Mouse (Mus musculus): ENCODE results near the gene S1pr3. TPM values are rescaled to one million over a fixed set of nuclear protein-coding genes. Genes with fewer than 3 reads are reported as not detected.

The S1pr3 gene
- polyA plus RNA-seq, 1 experiment from 2014 or later: 50.4 TPM

- DNase-seq (ENCODE audit: extremely low spot score, low spot score): no peak
- Histone ChIP-seq H3K36me3 (replicated peaks) (peaks cover 4% of the 10 kb centered on the region; the same call in 1 of the 2 replicates), H3K4me3 (no peak overlapping the region), H3K9me3 (peaks cover 3% of the 10 kb centered on the region; the same call in 1 of the 2 replicates), H3K4me1 (peaks cover 7% of the 10 kb centered on the region), H3K27me3 (ENCODE audit: poor library complexity, severe bottlenecking) (no peaks in the 10 kb centered on the region), H3K27ac (no peak overlapping the region)
- 65% methylated on average over 3 of the region's 3 CpGs for WGBS
Measured at GRCm38 (mm10) chr13:51433371-51433770, 24.9 kb downstream of the S1pr3 start.

- Histone ChIP-seq H3K4me1 (peaks cover 7% of the 10 kb centered on the region), H3K36me3 (replicated peaks) (peaks cover 4% of the 10 kb centered on the region; the same call in 1 of the 2 replicates), H3K27me3 (ENCODE audit: poor library complexity, severe bottlenecking) (no peaks in the 10 kb centered on the region), H3K27ac (no peak overlapping the region), H3K9me3 (peaks cover 9% of the 10 kb centered on the region; the same call in 1 of the 2 replicates), H3K4me3 (no peak overlapping the region)
- WGBS: 71% methylated on average over 2 of the region's 2 CpGs
- no peak for DNase-seq (ENCODE audit: extremely low spot score, low spot score)
Measured at GRCm38 (mm10) chr13:51434460-51434859, 26.0 kb downstream of the S1pr3 start.

- peaks cover 4% of the 10 kb centered on the region; the same call in 1 of the 2 replicates for H3K36me3 ChIP-seq (replicated peaks)
Measured at GRCm38 (mm10) chr13:51435146-51435545, 26.7 kb downstream of the S1pr3 start.

GRCm38 (mm10) chr13:51437105-51438085 is 29.0 kb downstream of the S1pr3 start:
- peaks cover 9% of the 10 kb centered on the region; the same call in 1 of the 2 replicates for H3K9me3 ChIP-seq
- no peak overlapping the region for H3K4me3 ChIP-seq
- H3K4me1 ChIP-seq: peaks cover 7% of the 10 kb centered on the region
- 66% methylated on average over 14 of the region's 14 CpGs for WGBS
- H3K27ac ChIP-seq: no peak overlapping the region
- H3K36me3 ChIP-seq (replicated peaks): peaks cover 5% of the 10 kb centered on the region
- no peak for DNase-seq (ENCODE audit: extremely low spot score, low spot score)
- H3K27me3 ChIP-seq (ENCODE audit: poor library complexity, severe bottlenecking): no peaks in the 10 kb centered on the region

More at GRCm38 (mm10) chr13:51435146-51435545, 26.7 kb downstream of the S1pr3 start:
- no peaks in the 10 kb centered on the region for H3K27me3 ChIP-seq (ENCODE audit: poor library complexity, severe bottlenecking)
- no peak for DNase-seq (ENCODE audit: extremely low spot score, low spot score)
- H3K9me3 ChIP-seq: peaks cover 9% of the 10 kb centered on the region; the same call in 1 of the 2 replicates
- WGBS: 80% methylated on average over 2 of the region's 2 CpGs
- H3K4me3 ChIP-seq: no peak overlapping the region
- peaks cover 7% of the 10 kb centered on the region for H3K4me1 ChIP-seq
- H3K27ac ChIP-seq: no peak overlapping the region

GRCm38 (mm10) chr13:51442922-51443321 is 34.5 kb downstream of the S1pr3 start:
- 94% methylated on average over 8 of the region's 8 CpGs for WGBS
- H3K4me3 ChIP-seq: no peak overlapping the region
- H3K4me1 ChIP-seq: no peaks in the 10 kb centered on the region
- no peak for DNase-seq (ENCODE audit: extremely low spot score, low spot score)
- H3K27ac ChIP-seq: no peak overlapping the region
- H3K9me3 ChIP-seq: peaks cover 6% of the 10 kb centered on the region; the same call in 1 of the 2 replicates
- H3K27me3 ChIP-seq (ENCODE audit: poor library complexity, severe bottlenecking): no peaks in the 10 kb centered on the region
- H3K36me3 ChIP-seq (replicated peaks): peaks cover 9% of the 10 kb centered on the region

GRCm38 (mm10) chr13:51446550-51446949 is 38.1 kb downstream of the S1pr3 start:
- no peak overlapping the region for H3K4me3 ChIP-seq
- H3K4me1 ChIP-seq: no peaks in the 10 kb centered on the region
- no peak for DNase-seq (ENCODE audit: extremely low spot score, low spot score)
- no peak overlapping the region for H3K27ac ChIP-seq
- no peaks in the 10 kb centered on the region for H3K9me3 ChIP-seq
- no peaks in the 10 kb centered on the region for H3K27me3 ChIP-seq (ENCODE audit: poor library complexity, severe bottlenecking)
- WGBS: 89% methylated on average over 4 of the region's 4 CpGs
- peaks cover 9% of the 10 kb centered on the region for H3K36me3 ChIP-seq (replicated peaks)

- no peak for DNase-seq (ENCODE audit: extremely low spot score, low spot score)
- peaks cover 20% of the 10 kb centered on the region for H3K36me3 ChIP-seq (replicated peaks)
- H3K4me1 ChIP-seq: no peaks in the 10 kb centered on the region
- 63% methylated on average over 4 of the region's 4 CpGs for WGBS
- H3K4me3 ChIP-seq: no peak overlapping the region
- H3K9me3 ChIP-seq: no peaks in the 10 kb centered on the region
- H3K27me3 ChIP-seq (ENCODE audit: poor library complexity, severe bottlenecking): no peaks in the 10 kb centered on the region
- no peak overlapping the region for H3K27ac ChIP-seq
Measured at GRCm38 (mm10) chr13:51456190-51456878, 47.9 kb downstream of the S1pr3 start.

- Histone ChIP-seq H3K4me1 (no peaks in the 10 kb centered on the region), H3K27me3 (ENCODE audit: poor library complexity, severe bottlenecking) (no peaks in the 10 kb centered on the region), H3K27ac (no peak overlapping the region), H3K4me3 (no peak overlapping the region), H3K36me3 (replicated peaks) (peaks cover 18% of the 10 kb centered on the region), H3K9me3 (no peaks in the 10 kb centered on the region)
- DNase-seq (ENCODE audit: extremely low spot score, low spot score): no peak
- WGBS: 78% methylated on average over 4 of the region's 4 CpGs
Measured at GRCm38 (mm10) chr13:51464294-51464693, 55.9 kb downstream of the S1pr3 start.

- H3K27ac ChIP-seq: no peak overlapping the region
- no peaks in the 10 kb centered on the region for H3K9me3 ChIP-seq
- WGBS: 79% methylated on average over 14 of the region's 14 CpGs
- H3K4me1 ChIP-seq: no peaks in the 10 kb centered on the region
- H3K27me3 ChIP-seq (ENCODE audit: poor library complexity, severe bottlenecking): no peaks in the 10 kb centered on the region
- peaks cover under 1% of the 10 kb centered on the region; the same call in 1 of the 2 replicates for H3K36me3 ChIP-seq (replicated peaks)
- H3K4me3 ChIP-seq: no peak overlapping the region
- DNase-seq (ENCODE audit: extremely low spot score, low spot score): no peak
Measured at GRCm38 (mm10) chr13:51466117-51466841, 57.8 kb downstream of the S1pr3 start.

- no peak for DNase-seq (ENCODE audit: extremely low spot score, low spot score)
- 75% methylated on average over 17 of the region's 17 CpGs for WGBS
Measured at GRCm38 (mm10) chr13:51468697-51469250, 60.3 kb downstream of the S1pr3 start.

More at GRCm38 (mm10) chr13:51468697-51469250, 60.3 kb downstream of the S1pr3 start:
- no peak overlapping the region for H3K27ac ChIP-seq
- H3K27me3 ChIP-seq (ENCODE audit: poor library complexity, severe bottlenecking): no peaks in the 10 kb centered on the region
- no peaks in the 10 kb centered on the region for H3K9me3 ChIP-seq
- no peaks in the 10 kb centered on the region for H3K4me1 ChIP-seq
- no peaks in the 10 kb centered on the region for H3K36me3 ChIP-seq (replicated peaks)
- no peak overlapping the region for H3K4me3 ChIP-seq
